Mouse (Mus musculus) G1E-ER4 (cell line): ENCODE results near the gene Map3k4. TPM values are rescaled to one million over a fixed set of nuclear protein-coding genes. Genes with fewer than 3 reads are reported as not detected.

Source experiments
- GATA1 ChIP-seq: IDR thresholded peaks from one replicate; pipeline ENCODE4 v1.8.0; 2012; ENCODE audit warnings: low read length, inconsistent platforms
- polyA plus RNA-seq: library from polyadenylated mRNA; stranded (reverse); fragments of >175 nt; gene quantifications from 2 replicates; pipeline ENCODE4 v1.2.3, GENCODE M21; 2012

Gene Map3k4
- 76.6 and 78.9 TPM in 2 replicates for polyA plus RNA-seq

DNA sequence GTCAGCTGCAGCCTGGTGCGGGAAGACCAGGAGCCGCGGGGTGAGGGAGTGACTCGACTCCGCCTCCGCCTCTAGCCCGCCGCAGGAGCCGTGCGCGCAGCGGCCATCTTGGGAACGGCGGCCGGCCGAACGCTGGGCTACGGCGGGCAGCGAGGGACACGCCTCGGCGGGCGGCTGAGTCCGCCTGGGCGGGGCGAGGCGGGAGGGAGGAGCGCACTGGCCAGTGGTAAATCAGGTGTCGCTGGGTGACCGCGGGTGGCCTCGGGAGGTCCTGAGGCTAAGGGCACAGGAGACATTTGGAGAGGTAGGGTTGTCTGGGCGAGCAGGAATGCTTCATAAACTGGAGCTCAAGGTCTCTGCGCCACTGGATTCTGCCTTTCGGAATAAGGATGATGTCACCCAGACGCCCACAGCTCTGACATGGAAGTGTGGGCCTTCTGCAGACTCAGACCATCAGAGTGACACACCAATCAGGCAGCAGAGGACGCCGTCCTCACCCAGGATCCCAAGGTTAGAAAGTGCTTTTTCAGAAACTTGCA lies at the start of gene Map3k4:
TSS of gene Map3k4 (minus strand) at position 134 of the 539 bp plus-strand sequence.
- no peak for TF ChIP-seq GATA1

DNA sequence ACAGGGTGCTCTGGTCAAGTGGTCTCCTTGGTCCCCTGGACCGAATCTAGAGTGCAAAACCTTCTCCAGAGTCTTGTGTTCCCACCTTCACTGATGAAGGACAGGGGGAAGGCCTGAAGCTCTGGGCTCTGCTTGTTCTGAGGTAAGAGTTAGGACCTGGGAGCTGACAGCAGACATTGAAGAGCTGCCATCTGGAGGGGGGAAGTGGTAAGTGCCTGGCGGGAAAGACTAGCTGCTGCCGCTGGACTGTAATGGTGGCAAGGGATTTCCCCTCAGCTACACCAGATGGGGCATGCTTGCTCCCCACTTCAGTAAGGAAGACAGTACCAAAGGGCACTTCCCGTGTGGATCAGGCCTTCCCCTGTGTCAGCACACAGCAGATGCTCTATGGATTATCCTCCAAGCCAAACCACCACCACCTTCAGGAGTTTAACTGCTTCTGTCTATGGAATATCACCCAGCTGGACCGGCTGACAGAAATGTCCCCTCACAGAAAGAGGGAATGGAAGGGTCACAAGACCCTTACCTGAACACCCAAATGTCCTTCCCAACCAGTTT lies 48.9 kb upstream of the Map3k4 start:
- no peak for TF ChIP-seq GATA1

DNA sequence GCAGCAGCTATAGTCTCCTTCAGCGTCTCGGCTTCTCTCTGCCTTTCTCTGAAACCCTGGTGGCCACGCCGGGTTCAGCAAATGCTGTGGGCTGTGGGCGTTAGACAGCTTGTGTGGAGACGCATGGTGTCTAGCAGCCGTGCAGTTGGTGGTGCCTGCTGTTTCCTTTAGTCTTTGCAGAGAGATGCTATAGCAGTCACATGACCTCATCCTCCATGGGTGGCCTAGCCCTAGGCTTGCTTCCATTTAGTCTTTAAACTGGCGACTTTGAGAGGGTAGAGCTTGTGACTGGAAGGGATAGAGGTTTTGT lies 45.8 kb upstream of the Map3k4 start:
- TF ChIP-seq GATA1: no peak

DNA sequence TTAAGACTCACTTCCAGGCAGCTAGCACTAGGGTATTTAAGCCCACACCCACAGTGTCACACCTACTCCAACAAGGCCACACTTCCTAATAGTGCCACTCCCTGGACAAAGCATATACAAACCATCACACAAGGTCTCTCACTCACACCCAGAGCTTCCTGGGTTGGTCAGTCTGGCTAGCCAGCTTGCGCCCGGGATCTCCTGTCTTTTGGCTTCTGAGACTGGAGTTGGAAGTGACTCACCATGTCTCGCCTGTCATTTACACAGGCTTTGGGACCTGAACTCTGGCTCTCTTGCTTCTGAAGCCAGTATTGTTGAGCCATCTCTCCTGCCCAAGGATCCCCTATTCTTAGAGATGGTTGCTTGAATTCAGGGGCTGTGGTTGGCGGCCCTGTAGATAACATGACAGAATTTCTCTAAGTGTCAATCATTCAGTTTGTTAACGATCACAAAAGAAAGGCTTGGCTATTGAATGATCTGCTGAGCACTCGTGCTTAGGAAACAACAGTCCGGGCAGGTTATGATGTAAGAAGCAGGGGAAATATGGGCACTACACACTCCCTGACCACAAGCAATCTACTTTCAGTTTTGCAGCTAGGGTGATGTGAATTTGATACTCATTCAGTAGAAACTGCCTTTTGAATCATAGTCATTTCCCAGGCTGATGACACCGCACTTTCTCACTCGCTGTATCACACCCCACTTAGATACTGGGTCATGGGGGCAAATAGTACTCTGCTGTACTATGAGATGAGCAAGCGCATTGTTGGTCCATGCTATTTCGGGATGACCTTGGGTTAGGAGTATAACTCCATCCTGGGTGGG lies 45.2 kb upstream of the Map3k4 start:
- TF ChIP-seq GATA1: no peak

DNA sequence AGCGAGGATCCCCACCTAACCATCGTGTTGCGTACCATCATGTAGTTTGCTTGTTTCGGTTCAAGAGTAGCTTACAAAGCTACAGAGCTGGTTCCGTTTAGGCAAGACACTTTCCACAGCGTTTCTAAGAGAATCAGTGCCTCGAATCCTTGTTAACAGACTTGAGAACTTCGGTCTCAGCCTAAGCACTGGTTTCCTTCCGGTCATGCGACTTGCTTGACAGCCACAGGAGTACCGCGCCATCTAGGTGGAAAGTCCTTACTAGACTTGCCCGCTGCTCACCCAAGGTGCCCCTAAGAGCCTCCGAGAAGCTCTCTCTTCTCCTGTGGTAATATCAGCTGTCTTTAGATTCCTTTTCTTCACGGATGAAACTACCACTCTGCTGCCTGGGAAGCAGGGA lies 41.3 kb upstream of the Map3k4 start:
- TF ChIP-seq GATA1: no peak

DNA sequence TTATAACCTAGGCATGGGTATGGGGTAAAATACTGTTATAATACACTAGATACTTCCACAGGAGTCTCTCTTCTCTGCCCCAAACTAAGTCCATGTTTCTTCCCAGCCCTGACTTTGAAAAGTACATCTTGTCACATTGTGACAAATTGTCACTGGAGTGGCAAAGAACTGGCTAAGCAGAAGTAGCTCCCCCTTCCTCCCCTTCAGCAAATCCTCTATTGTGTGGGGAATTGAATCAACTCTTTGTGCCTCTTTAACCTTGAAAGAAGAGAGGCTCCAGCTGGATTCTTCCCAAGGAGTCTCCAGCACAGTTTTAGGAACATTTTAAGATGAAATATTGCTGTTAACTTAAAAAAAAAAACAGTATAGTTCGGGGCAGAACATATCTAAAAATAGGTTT lies 34.2 kb upstream of the Map3k4 start:
- no peak for TF ChIP-seq GATA1

DNA sequence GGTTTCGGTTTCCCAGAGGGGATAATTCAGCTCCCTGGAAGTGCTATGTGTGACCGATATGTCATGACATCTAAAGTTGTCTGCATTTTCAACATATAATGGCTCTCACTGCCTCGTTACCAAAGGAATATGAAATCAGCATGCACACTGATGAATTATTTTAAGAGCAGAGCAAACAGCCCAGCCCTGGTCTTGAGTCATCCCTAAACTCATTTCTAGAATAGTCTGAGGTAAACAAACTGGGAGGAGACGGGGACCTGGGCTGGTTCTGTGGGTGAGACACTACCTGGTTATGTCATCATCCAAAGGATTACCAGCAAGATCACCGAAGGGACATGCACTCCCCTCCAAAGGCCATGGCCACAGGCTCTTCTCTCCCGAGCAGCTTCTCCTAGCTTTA lies 33.0 kb upstream of the Map3k4 start:
- TF ChIP-seq GATA1: no peak

DNA sequence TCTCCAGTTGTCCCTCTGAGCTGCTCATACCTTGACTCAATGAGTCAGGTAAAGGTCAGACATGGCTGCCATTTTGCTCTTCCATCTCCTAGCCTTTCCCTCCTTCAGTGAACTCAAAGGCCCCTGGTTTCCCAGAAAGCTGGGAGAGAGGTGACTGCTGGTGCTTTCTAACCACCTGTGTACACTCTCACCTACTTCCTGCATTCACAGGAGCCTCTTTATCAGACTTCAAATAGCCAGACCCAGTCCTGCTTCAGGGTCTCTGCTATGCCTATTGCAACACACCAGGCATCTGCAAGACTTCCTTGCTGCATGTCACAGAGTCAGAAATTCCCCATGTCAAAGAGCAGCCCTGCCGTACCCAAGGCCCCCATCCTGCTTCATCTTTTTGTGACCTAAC lies 28.9 kb upstream of the Map3k4 start:
- TF ChIP-seq GATA1: no peak

DNA sequence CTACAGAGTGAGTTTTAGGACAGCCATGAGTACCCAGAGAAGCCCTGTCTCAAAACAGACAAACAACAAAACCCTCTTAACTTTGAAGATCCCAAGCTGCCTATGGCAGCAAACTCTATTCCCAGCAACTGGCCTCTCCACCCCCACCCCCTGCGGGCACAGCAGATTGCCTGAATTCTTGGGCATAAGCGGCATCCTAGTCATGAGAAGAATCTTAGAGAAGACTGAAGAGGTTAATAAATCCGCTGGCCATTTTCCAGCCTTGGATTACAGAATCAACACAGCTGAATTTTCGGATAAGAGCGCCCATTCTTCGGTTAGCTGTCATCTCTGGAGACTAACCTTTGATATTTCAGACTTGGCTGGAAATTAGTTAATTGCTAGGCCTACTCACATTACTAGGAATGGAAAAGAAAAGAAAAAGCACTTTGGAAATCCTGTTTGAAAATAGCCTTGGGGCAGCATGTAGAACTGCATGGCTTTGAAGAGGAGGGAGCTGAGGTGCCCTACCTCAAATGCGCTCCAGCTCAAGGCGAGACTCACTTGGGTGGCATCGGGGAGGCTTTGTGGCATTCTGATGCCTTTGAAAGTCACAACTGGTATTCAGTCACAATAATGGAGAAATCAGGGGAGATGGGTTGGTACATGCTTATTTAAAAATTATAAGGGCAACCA lies 25.2 kb upstream of the Map3k4 start:
- TF ChIP-seq GATA1: no peak

DNA sequence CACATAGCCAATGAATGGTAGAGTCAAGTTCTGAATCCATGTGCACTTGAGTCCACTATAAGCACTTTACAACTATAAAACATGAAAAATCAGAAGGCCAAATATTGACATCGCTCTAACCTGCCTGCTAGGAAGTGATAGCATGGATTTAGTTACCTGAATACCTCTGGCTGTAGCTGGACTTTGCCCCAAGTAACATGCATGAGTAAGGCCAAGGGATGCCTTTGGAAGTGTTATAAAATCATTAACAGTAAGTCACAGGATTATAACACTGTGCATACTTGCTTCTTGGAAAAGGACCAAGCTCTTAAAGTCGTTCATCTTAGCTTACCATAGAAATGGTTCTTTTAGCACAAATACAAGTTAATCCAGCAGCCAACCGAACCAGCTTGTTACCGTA lies 18.6 kb upstream of the Map3k4 start:
- no peak for TF ChIP-seq GATA1

DNA sequence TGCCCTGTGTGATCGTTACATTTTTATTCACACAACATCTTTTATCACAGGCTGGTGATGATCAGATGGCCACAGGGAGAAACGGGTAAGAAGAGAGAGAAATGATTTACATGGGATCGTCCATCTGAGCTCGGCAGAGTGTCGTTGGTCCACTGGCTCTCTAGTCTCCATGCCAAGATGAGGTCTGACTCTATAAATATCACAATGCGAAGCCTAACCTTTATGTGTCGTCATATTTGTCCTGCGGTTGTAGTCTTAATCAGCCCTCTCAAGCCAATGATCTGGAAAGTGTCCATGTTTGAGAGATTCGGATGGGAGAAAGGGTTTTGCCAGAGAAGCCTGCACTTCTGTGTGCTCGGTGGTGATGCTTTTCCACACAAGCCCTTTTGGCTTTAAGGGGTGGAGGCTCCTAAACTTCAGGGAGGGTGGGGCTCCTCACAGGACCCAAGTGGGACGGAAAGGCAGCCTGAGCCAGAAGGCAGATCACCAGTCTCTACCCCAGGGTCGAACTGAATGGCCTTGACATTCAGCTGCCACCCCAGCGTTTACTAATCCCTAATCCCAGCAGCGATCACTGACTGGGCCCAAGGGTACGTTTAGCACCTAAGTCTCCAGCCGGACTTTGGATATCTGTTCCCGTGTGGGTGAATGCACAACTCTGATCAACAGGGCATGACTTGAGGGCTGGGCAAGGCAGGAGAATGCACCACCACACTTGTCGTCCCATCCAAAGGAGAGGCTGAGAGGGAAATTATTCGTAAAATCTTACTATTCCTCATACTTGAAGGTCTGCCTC lies 17.7 kb upstream of the Map3k4 start:
- no peak for TF ChIP-seq GATA1

DNA sequence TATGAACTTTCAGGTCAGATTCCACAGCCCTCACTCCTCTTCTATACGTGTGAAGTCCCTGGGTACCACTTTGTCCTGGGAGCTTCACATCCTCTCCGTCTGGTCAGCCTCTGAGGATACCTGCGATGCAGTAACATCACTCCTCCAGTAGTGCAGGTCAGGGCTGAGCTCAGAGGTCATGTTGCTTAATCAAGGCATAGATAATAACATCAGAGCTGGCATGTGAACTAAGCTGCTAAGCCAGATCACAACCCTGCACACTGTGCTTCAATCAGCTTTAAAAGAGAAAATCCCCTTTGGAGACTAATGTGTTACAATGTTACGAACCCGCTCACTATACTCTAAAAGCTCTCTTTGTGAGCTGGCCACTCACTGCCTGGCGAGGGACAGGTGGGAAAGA lies 16.5 kb upstream of the Map3k4 start:
- no peak for TF ChIP-seq GATA1

DNA sequence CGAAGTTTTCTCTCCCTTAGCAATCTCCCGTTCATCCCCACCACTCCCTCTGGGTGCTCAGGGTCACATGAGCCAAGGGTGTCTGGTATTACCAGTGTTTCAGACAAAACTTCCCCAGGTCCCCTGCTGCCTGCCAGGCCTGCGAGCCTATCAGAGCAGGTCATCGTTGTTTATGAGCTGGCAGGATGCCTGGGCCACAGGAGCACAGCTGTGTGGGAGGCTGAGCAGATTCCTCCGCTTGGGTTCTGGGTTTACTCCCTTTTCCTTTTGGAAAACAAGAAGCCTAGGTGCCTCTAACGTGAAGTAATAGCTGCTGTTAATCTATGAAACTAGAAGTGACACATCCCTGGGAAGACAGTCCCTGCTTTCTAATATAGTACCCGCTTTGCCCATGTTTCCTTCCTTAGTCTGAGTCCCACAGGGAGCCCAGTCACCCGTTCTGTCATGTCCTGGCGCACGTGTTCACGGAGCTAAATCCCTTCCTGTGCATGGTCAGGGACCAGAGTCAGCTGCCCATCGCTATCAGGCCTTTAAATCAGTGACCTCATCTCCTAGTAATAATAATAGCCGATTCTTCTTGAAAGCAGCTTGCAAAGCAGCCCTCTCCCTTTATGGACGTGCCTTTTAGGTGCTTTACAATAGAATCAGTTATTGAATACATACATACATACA lies 9.4 kb upstream of the Map3k4 start:
- no peak for TF ChIP-seq GATA1

DNA sequence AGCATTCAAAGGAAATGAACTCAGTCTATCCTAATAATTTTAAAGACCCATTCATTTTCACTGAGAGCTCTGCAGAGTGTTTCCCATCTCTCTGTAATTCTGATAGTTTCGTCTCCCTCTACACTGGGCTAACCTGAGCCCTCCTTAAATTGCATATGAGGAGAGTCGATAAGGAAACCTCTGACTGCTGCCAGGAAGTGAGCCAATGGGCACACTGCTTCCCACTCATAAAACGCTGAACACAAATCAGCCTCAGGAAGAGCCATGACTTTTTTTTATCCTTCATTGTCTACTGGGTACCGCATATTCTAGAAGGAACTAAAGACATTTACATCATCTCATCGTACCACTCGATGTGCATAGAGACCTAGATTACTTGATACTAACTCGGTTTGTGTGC lies 1.2 kb upstream of the Map3k4 start:
- TF ChIP-seq GATA1: no peak

DNA sequence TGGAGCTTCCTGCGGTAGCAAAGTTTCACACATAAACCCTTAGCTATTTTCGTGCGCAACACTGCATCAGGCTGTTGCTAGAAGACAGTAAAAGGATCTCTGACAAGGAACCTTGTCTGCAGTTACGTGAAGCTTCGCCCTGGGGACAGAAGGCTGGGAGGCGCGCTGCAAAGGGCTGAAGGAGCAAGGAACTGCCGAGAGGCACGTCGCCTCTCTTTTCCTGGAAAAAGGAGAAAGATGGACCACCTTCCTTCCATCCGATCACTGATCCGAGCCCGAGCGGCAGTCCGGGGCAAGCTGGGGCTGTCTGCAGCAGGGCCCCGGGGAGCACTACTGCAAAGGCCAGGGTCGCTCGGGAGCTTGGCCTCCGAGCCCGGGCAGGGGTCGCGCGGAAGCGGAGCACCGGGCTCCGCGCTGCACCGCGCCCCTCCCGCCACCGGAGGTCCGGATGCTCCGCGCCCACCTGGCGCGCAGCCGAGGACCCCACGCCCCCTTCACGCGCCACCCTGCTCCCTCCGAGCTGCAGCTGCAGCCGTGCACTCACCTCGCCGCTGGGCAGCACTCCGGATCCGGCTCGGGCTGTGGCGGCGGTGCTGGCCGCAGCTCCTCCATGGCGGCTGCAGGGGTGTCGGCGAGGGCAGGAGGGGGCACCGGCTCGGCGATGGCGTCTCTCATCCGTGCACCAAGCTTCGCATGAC lies 493 bp downstream of the Map3k4 start:
- TF ChIP-seq GATA1: no peak

DNA sequence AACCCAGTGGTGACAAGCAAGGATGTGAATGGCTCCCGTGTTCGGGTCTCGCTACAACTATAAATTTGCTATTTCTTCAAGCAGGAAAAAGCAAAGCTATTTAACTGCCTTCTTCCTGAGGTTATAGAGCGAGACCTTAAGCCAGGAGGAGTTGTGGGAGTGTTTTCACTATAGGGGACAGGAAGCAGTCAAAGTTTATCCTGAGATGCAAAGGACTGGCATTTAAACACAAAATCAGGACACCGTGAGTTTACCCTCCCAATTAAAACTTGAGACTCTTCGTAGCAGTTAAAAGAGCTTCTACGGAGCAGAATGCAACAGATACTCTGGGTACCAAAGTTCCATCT lies 1.0 kb downstream of the Map3k4 start:
- no peak for TF ChIP-seq GATA1
